Mouse (Mus musculus): ENCODE measurements around the gene Mbnl1. TPM values are rescaled to one million over a fixed set of nuclear protein-coding genes. Genes with fewer than 3 reads are reported as not detected.
"Not testable (repeated sequence)": the region's sequence is repeated elsewhere in the genome, so short reads cannot be mapped to it uniquely, and the experiment has no call there.

Mbnl1 gene
- polyA plus RNA-seq, 1 experiment from 2014 or later = 127 TPM

DNA sequence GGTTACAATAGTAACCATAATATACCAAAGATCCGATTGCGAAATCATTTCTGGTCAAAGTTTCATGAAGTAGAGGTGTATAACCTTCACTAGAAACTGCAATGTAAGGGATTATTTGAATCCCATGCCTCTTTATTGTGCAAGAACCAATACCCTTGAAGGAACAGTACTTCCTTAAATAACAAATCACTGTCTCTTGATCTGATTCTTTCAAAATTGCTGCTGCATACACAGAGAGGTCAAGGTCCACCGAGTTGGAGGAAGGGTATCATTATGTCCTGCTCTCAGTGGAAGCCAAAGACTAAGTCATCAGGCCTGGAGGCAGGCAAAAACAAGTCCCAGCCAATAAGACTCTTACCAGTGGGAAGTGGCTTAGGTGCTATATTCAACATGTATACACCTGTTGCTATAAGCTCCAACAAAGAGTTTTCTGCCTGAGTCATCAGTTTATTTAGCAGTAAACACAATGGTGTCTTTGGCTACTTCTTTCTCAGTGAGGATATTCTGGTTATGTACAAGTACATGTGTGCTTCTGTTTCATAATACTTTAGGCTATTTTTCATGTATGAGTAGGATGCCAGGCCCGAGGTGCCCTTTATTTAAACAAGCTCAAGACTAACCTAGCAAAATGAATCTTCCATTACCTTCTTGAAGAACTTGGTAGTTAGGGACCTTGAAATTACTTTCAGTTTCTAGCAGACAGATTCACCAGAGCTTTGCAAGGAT is 13.5 kb downstream of the Mbnl1 start:
- H3K4me2 ChIP-seq (replicated peaks; ENCODE audit: low read depth, low read length) = no peak overlapping the region
- H3K36me3 ChIP-seq (ENCODE audit: insufficient read depth, low read length) = no peaks in the 10 kb centered on the region
- no peak for ATAC-seq
- no peak overlapping the region for H3K4me3 ChIP-seq (ENCODE audit: low read depth, low read length)
- no peaks in the 10 kb centered on the region for H3K27me3 ChIP-seq (replicated peaks; ENCODE audit: insufficient read depth, low read length)
- no peaks in the 10 kb centered on the region for H3K4me1 ChIP-seq (ENCODE audit: insufficient read depth, low read depth, low read length)
- WGBS = 85% methylated on average over 4 of the region's 4 CpGs
- no peaks in the 10 kb centered on the region for H3K9me3 ChIP-seq (ENCODE audit: low read length)
- H3K9ac ChIP-seq (replicated peaks; ENCODE audit: low read depth) = no peak overlapping the region
- no peak overlapping the region for H3K27ac ChIP-seq (ENCODE audit: low read length)
- TF ChIP-seq EP300 (IDR thresholded peaks at IDR 0.05) = no peak
- TF ChIP-seq CTCF (IDR thresholded peaks at IDR 0.05) = no peak
- DNase-seq (ENCODE audit: low spot score) = no peak

GRCm38 (mm10) chr3:60486713-60487170 is 14.1 kb downstream of the Mbnl1 start:
- H3K9me3 ChIP-seq (ENCODE audit: low read length) = no peaks in the 10 kb centered on the region
- TF ChIP-seq CTCF (IDR thresholded peaks at IDR 0.05) (no peak), EP300 (IDR thresholded peaks at IDR 0.05) (no peak)
- no peaks in the 10 kb centered on the region for H3K36me3 ChIP-seq (ENCODE audit: insufficient read depth, low read length)
- no peak for ATAC-seq
- no peaks in the 10 kb centered on the region for H3K4me1 ChIP-seq (ENCODE audit: insufficient read depth, low read depth, low read length)
- no peak overlapping the region for H3K4me3 ChIP-seq (ENCODE audit: low read depth, low read length)
- no peak for DNase-seq (ENCODE audit: low spot score)
- 72% methylated on average over 3 of the region's 3 CpGs for WGBS
- H3K27me3 ChIP-seq (replicated peaks; ENCODE audit: insufficient read depth, low read length) = no peaks in the 10 kb centered on the region
- H3K4me2 ChIP-seq (replicated peaks; ENCODE audit: low read depth, low read length) = no peak overlapping the region
- no peak overlapping the region for H3K9ac ChIP-seq (replicated peaks; ENCODE audit: low read depth)
- no peak overlapping the region for H3K27ac ChIP-seq (ENCODE audit: low read length)

DNA sequence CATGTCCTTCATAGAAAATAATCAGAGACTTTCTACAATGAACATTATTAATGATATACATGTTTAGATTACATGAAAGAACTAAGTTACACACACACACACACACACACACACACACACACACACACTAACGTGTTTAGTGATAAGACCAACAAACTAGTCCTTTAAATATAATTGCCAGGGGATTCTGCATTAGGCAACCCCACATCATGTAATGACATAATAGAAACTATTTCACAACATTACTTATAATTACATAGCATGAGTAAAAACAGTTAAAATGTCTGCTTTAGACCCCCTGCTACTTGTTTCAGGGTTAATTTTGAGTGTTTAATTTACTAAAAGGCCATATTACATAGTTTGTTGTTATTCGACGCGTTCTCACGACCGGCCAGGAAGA is 16.9 kb downstream of the Mbnl1 start:
- whole genome bisulfite sequencing = 89% methylated on average over 6 of the region's 6 CpGs
- H3K4me3 ChIP-seq (ENCODE audit: low read depth, low read length) = no peak overlapping the region
- no peaks in the 10 kb centered on the region for H3K36me3 ChIP-seq (ENCODE audit: insufficient read depth, low read length)
- TF ChIP-seq CTCF (IDR thresholded peaks at IDR 0.05) (no peak), EP300 (IDR thresholded peaks at IDR 0.05) (no peak)
- no peak for DNase-seq (ENCODE audit: low spot score)
- no peak for ATAC-seq
- no peak overlapping the region for H3K27ac ChIP-seq (ENCODE audit: low read length)
- H3K27me3 ChIP-seq (replicated peaks; ENCODE audit: insufficient read depth, low read length) = no peaks in the 10 kb centered on the region
- H3K9me3 ChIP-seq (ENCODE audit: low read length) = no peaks in the 10 kb centered on the region
- no peaks in the 10 kb centered on the region for H3K4me1 ChIP-seq (ENCODE audit: insufficient read depth, low read depth, low read length)
- no peak overlapping the region for H3K4me2 ChIP-seq (replicated peaks; ENCODE audit: low read depth, low read length)
- H3K9ac ChIP-seq (replicated peaks; ENCODE audit: low read depth) = no peak overlapping the region

- DNase-seq (ENCODE audit: low spot score) (peak; percentile 49), ATAC-seq (peak; percentile 19; the same call in 1 of the 2 replicates)
- H3K27me3 ChIP-seq (replicated peaks; ENCODE audit: insufficient read depth, low read length); H3K9me3 ChIP-seq (ENCODE audit: low read length); H3K4me3 ChIP-seq (ENCODE audit: low read depth, low read length); H3K9ac ChIP-seq (replicated peaks; ENCODE audit: low read depth); H3K36me3 ChIP-seq (ENCODE audit: insufficient read depth, low read length): not testable (repeated sequence)
- WGBS = 55% methylated on average over 7 of the region's 16 CpGs
- Histone ChIP-seq H3K4me2 (replicated peaks; ENCODE audit: low read depth, low read length) (0 out of 2 replicates have a peak overlapping the region, but pooled peaks have one; percentile 1), H3K4me1 (ENCODE audit: insufficient read depth, low read depth, low read length) (peaks cover 11% of the 10 kb centered on the region; the same call in 1 of the 2 replicates), H3K27ac (ENCODE audit: low read length) (peak overlapping the region; percentile 11; the same call in 1 of the 2 replicates)
Observed at GRCm38 (mm10) chr3:60494774-60495535, 22.3 kb downstream of the Mbnl1 start.

DNA sequence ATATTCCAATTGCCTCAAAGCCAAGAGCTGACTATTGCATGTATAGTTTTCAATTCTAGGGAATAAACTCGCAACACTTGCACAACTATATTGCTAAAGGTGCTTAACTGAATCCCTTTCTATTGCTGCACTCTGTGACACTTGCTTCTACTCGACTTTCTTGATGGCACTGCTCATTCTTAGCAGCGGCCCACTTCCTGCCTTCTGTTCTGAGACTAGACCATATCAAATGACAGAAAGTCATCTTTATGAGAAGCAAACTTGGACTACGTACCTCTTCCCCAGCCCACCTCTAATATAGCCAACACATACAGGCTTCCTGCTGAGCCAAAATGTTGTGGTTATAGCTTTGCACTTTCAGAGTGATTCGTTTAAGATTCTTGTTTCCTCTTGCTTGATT is 23.6 kb downstream of the Mbnl1 start:
- H3K4me2 ChIP-seq (replicated peaks; ENCODE audit: low read depth, low read length) = no peak overlapping the region
- no peak overlapping the region for H3K27ac ChIP-seq (ENCODE audit: low read length)
- WGBS = 68% methylated on average over 5 of the region's 5 CpGs
- no peak overlapping the region for H3K9ac ChIP-seq (replicated peaks; ENCODE audit: low read depth)
- TF ChIP-seq EP300 (IDR thresholded peaks at IDR 0.05) = no peak
- TF ChIP-seq CTCF (IDR thresholded peaks at IDR 0.05) = no peak
- no peak overlapping the region for H3K4me3 ChIP-seq (ENCODE audit: low read depth, low read length)
- no peaks in the 10 kb centered on the region for H3K36me3 ChIP-seq (ENCODE audit: insufficient read depth, low read length)
- H3K9me3 ChIP-seq (ENCODE audit: low read length) = no peaks in the 10 kb centered on the region
- DNase-seq (ENCODE audit: low spot score) = no peak
- peaks cover 11% of the 10 kb centered on the region; the same call in 1 of the 2 replicates for H3K4me1 ChIP-seq (ENCODE audit: insufficient read depth, low read depth, low read length)
- no peaks in the 10 kb centered on the region for H3K27me3 ChIP-seq (replicated peaks; ENCODE audit: insufficient read depth, low read length)
- ATAC-seq = no peak

- H3K9ac ChIP-seq (replicated peaks; ENCODE audit: low read depth) = no peak overlapping the region
- no peak for TF ChIP-seq CTCF (IDR thresholded peaks at IDR 0.05)
- TF ChIP-seq EP300 (IDR thresholded peaks at IDR 0.05) = no peak
- no peak overlapping the region for H3K4me3 ChIP-seq (ENCODE audit: low read depth, low read length)
- no peak overlapping the region for H3K4me2 ChIP-seq (replicated peaks; ENCODE audit: low read depth, low read length)
- ATAC-seq = no peak
- no peak for DNase-seq (ENCODE audit: low spot score)
- peaks cover 14% of the 10 kb centered on the region; the same call in 1 of the 2 replicates for H3K4me1 ChIP-seq (ENCODE audit: insufficient read depth, low read depth, low read length)
- H3K36me3 ChIP-seq (ENCODE audit: insufficient read depth, low read length) = no peaks in the 10 kb centered on the region
- no peaks in the 10 kb centered on the region for H3K9me3 ChIP-seq (ENCODE audit: low read length)
- no peaks in the 10 kb centered on the region for H3K27me3 ChIP-seq (replicated peaks; ENCODE audit: insufficient read depth, low read length)
- WGBS = 65% methylated on average over 2 of the region's 2 CpGs
- H3K27ac ChIP-seq (ENCODE audit: low read length) = no peak overlapping the region
Observed at GRCm38 (mm10) chr3:60498151-60498550, 25.5 kb downstream of the Mbnl1 start.
